Mouse (Mus musculus) heart, postnatal 0 days (tissue): ENCODE data around the gene Etnk2.

Source experiments
- CTCF ChIP-seq: IDR thresholded peaks from 2 replicates; pipeline ENCODE4 v1.5.1; 2016; ENCODE audit warnings: antibody characterized with exemption, control low read depth, low read depth
- EP300 ChIP-seq: IDR thresholded peaks from 2 replicates; pipeline ENCODE4 v1.6.1; 2016; ENCODE audit warnings: antibody characterized with exemption, low read depth

DNA sequence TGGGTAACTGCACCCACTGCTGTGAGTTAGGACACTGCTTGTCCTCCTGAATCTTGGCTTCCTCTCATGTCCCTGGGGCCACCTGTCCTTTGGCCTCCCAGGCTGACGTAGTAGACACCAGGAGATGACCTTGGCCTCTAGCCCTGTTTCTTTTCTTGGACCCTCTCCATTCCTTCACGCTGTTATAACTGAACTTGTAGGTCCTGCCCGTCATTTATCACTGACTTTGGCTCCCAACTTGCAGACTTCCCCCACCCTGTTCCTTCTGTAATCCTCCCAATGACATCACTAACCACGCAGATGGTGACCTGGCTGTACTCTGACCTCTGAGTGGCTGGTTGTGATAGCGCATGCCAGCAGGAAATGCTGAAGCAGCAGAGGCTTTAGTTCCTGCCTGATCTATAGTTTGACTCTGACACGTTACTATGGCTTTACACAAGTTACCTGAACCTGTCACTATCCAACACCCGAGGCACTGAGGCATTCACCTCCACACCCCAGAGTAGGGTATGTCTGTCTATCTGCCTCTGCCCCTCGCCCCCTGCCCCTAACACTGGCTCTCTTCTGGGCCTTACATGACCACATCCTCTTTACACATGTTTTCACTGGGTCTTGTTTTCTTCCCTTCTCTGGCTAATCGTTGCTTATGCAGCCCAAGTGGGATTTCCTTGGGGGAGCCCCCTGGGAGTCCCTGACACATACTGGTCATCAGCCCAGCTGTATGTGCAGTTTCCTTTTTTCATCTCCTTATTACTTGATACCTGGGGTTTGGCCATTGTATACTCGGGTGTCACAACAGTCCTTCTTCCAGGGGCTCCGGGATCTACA, 15.5 kb upstream of the Etnk2 start:
- TF ChIP-seq EP300, result no peak
- TF ChIP-seq CTCF, result no peak
